Mouse (Mus musculus) CH12F3 (cell line): ENCODE results near the gene Bace2.

Experiments used
- in situ Hi-C: fragments of 300-500 bp; cut with MboI; formaldehyde crosslinking; loops from 2 replicates; pipeline ENCODE4 v1.14.3; 2020; ENCODE audit warnings: low sequenced_read_pairs

Gene Bace2

DNA sequence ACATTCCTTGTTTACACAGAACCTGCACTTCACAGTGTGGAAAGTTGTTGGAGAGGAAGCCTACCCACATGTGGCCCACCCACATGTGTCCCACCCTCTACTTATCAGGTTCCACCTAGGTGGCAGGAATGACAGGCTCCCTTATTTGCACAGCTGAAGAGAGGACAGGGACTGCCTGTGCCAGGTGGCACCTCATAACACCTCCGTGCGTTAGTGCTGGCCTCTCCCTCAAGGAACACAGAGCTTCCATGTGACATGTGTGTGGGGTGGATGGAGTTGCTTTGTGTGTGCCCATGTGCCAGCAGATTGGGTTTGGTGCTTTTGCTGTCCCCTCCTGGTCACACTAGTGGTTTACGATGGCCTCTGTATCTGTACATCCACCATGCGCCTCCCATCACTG is 43.4 kb downstream of the Bace2 start:
- in situ Hi-C loops = no loop called here

DNA sequence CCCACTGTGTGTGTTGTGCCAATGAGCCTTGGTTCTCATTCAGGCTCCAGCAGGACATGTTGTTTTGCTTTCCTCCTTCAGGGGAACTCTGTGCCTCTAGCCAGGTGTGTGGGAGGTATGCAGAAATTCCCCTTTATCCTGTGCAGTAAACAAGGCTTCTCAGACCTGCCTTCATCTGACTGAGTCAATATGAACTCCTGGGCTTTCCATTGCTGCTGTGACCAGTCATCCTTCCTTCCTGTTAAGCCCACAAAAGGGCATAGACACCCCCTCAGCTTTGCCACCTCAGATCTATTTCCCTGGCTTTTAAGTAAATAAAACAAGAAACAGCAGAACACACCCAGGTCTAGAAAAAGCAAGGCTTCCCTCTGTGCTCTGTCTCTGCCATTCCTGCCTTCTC is 45.2 kb downstream of the Bace2 start:
- in situ Hi-C loops = no loop called here

DNA sequence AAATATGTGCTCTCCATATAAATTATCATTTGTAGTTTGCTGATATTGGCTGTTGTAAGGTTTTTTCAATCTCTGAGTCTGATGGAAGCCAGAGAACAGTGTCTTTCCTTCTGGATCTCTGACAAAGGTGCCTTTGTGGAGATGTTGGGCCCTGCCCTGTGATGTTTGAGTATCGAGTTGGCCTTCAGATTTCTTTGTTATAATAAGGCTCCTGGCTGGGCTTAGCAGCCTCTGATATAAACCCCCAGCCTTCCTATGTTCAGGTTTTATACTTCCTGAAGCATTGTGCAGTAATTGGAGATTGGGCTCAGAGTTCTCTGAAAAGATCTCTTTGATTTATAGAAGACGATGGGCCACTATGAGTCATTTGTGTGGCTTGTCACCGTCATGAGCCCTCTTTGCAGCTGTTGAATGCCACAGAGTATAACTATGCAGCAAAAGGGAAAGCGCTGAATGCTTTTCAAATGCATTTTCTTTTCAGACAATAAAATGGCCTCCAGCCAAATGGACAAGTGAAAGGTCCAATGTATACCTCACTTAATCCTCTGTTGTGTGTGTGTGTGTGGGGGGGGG is 45.8 kb downstream of the Bace2 start:
- in situ Hi-C loops = no loop called here

DNA sequence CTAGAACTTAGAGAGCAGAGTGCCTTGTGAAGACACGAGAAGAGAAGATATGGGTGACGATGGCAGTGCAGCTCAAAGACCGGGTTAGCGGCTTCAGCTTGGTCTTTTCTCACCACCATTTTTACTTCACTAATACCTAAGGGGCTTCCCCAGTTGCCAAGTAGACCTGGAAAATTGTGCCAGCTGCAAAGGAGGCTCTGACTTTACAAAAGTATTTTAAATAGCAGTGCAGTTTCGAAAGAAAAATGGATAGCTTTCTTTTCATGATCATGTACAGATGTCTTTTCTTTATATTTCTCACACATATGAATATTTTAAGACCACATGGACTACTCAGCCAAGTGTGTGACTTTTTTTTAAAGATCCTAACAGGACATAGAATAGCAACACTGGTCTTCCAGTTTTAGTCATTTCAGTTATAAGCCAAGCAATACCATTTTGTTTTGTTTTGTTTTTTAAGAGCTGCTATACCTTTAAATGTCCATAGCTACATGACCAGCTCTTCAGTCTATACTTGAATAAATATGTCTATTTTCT is 49.0 kb downstream of the Bace2 start:
- in situ Hi-C loops = no loop called here

DNA sequence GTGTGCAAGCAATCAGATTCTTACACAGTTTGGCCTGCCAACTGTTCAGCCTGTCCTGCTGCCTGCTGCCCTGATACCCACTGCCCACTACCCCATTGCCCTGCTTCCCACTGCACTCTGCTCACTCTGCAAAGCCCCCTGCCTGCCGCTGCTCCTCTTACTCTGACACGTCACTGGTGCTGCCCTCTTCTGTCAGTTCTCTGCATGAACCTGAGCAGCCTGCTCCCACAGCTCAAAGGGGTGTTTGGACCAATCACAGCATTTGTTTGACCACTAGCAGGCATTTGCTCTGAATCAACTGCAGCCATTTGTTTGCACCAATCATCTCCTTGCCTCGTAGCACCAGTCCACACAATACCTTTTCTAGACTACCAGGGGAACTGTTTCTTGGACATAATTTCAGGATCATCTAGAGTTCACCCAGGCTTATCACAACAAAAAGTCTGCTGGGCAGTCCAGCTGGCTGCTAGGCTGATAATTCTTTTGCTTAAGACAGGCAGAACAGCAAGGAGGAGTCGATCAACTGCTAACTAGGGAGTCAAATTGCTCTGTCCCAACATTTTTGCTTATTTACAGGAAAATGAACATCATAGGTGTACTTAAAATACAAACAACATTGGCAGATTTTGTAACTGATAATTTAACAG is 61.5 kb downstream of the Bace2 start:
- in situ Hi-C loops = no loop called here

DNA sequence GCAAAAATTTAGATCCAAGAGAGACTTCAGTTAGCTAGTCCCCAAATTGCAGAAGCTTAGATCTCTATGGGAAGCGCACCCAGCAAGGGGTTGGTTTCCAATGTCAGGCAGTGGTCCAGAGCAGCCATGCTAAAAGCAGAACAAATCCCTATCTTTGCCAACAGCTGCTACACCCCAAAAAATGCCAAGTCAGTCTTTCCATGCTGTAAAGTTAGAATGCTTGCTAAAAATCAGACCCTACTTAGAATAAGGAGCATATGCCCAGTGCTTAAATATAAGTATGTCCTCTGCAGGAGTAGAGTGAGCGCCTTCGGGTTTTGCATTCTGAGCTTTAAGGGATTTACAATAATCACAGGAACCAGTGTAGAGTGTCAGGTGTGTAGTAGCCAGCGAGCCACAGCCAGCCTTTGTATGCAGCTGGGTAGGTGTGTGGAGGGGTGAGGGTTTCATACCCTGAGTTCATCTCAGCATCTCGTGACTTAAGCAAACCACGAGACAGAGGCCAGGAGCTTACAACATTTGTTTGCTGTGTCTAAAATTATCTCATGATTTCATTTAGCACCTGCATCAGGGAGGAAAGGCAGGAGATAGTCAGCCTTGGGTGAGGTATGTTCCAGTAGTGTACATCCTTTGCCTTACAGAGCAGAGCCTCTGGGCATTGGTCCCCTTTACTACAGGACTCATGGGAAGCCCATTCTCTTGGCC is 62.4 kb downstream of the Bace2 start:
- in situ Hi-C loops = no loop called here

DNA sequence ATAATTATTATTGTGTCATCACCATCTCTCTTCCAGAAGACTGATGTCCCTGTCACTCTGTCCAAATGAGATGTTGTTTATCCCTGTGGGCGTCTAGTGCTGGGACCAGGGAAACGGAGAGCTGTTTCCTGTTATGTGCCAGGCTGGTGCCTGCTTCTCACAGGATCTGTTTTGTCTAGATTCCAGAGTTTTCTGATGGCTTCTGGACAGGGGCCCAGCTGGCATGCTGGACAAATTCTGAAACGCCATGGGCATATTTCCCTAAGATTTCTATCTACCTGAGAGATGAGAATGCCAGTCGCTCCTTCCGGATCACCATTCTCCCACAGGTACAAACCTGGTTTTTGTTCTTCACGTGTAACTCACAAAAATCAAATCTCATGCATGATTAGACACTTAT is 65.1 kb downstream of the Bace2 start:
- in situ Hi-C loops = no loop called here

DNA sequence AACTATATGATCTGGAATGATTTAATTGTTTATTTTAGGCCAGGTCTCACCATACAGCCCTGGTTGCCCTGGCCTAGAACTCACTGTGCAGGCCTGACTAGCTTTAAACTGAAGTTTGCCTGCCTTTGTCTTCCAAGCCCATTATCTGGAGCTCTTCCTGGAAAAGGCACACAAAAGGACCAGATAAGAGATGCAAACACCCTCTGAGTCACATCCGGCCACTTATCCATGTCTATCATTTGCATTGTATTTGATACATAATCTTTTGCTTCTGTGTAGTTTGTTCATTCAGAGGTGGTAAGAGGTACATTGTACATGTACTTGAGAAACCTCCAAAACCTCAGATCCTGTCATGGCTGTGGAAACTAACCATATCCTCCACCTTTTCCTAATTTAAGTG is 67.1 kb downstream of the Bace2 start:
- in situ Hi-C loops = no loop called here

DNA sequence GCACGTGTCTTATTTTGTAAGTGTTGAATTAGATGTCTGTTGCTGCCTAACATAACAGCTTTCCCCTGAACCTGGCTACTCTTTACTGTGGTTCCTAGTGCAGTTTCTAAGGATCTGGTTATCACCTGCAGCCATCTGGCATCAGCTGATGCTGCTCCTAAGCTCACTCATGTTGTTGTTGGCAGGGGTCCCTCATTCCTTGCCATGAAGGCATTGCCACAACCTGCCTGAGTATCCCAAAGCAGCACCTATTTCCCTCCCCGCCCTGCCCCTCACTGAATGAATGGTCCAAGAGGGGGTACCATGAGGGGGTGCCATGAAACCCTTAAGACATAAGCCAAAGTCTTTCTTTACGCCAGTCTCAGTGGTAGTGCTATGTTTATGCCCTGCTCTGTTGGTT is 71.5 kb downstream of the Bace2 start:
- in situ Hi-C loops = no loop called here

DNA sequence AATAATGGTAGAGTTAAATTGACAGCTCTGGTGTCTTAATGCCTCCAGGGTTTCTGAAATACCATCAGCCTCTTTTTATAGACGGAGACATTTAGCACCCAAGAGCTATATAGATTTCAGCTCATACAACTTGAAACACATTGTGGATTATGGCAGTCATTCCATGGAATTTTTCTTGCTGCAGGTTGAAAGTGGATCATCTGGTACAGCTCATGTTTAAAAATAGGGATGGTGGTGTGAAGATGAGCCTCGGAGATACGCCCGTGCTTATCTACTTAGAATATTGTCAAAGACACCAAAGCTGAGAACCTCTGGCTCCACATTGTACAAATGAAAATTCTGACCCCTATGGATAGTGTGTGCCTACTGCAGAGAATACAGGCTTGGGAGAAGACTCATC is 73.5 kb downstream of the Bace2 start:
- in situ Hi-C loops = no loop called here

DNA sequence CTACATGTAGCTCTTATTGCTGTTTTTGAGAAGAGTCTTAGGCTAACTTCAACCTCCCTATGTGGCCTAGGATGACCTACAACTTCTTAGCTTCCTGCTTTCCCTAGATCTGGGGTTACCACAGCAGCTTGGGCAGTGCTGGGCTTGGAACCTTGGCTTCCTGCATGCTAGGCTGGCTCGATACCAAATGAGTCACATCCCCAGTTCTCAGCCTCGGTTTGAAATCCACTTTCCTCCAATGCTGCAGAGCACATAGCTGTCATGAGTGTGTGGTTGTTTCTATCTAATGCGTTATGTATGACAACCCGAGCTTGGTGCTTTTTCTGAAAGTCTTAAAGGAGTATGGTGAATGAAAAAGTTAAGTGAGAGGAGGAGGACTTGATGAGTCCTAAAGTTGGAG is 74.8 kb downstream of the Bace2 start:
- in situ Hi-C loops = no loop called here

DNA sequence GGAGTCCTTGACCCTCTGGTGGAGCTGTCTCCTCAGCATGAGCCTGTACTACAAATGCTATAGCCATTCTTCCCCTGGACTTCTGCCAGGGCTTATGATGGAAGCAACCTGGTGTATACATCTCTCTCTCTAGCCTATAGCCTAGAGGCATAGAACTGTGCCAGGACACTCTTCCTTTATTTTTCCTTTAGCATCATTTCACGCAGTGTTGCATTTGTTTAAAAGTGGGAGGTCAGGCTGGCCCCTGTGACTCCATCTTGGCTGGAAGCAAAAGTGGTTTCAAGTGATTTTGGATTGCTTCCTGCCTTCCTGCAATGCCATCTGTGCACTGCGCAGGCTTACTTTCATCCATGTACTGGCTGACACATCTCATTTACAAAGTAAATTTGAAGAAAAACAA is 77.7 kb downstream of the Bace2 start:
- in situ Hi-C loops = no loop called here

DNA sequence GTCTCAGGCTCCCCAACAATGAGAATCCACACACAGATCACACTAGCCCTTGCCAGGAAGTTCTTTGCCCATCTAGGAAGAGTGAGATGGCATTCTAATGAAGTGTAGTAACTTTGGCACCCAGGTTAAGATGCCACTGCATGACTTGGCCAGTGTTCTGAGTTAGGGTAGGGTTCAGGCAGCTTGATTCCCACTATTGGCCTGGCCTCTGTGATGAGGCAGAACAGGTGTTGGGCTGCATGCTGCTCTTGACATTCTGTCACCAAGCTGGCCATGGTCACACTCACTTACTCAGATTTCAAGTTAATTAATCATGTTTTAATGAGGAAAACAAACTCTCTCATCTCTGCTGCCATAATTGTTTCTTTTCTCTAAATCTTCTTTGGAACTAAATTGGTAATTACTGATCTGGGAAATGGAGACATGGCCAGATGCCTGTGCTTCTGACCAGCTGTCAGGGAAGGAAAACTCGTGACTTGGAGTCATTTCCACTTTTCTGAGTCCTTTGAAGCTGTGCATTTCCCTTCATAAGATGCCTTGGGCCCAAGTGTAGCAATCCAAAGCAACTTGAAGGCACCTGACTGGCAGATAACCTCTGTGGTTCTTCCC is 81.0 kb downstream of the Bace2 start:
- in situ Hi-C loops = no loop called here

DNA sequence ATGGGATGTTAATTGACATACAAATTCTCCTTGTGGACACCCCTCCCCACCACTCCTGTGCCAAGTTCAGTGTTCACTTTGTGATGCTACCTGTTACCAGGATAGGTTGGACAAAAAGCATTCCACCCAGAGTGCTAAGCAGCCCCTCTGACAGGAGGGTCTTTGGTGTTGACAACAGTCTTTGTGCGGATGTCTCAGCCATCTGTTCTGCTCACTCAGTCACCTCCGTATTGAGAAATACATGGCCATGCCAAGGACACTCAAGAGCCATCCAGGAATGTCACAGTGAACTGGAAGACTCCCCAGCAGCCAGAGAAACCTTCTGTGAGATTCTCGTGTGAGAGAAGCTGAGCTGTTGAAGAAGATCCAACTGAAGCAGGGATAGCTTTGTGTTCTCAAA is 81.6 kb downstream of the Bace2 start:
- in situ Hi-C loops = no loop called here

DNA sequence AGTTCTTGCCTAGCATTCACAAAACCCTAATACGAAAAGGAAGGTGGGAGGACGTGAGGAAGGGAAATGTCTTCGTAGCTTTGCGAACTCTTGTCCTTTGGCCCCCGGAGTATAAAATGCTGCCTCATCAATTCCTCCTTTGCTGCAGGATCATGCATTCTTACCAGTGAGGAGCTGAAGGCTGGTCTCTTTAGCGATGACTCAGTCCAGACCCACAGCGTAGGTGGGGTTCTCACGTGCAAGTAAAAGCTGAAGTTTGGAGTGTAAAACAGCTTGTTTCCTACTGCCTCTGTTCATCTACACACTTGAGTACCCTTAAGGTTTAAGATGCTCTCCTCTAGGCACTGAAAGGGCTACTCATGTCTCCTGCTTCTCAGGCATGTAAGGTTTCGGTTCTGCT is 85.4 kb downstream of the Bace2 start:
- in situ Hi-C loops = loop anchor here (10.0 kb wide), 1 partner anchor 153 kb away; no protein-coding TSS in a partner anchor

DNA sequence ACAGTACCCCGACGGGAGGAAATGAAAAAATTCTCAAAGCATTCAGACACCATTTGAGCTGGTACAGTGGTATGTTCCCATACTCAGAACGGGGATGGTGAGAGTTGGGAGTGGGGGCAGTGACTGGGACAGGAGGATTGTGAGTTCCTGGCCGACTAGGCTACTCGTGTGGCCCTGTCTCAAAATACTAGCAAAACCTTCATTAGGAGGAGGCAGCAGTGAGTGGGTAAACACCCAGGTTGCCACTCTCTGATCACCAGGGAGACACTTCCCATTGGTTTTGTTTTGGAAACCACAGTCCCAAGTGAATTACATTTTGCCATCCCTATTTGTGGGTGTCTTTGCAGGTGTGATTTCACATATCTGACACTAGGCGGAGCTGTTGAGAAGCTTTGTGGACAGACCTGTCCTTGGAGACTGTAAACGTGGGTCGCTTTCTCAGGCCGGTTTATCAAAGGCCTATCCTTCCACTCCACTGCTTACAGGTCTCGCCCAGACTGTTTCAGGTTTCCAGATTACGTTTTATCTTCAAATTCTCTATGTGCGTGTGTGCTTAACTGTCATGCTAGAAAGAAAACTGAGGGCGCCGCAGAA is 87.2 kb downstream of the Bace2 start:
- in situ Hi-C loops = loop anchor here (10.0 kb wide), 1 partner anchor 151 kb away; no protein-coding TSS in a partner anchor

DNA sequence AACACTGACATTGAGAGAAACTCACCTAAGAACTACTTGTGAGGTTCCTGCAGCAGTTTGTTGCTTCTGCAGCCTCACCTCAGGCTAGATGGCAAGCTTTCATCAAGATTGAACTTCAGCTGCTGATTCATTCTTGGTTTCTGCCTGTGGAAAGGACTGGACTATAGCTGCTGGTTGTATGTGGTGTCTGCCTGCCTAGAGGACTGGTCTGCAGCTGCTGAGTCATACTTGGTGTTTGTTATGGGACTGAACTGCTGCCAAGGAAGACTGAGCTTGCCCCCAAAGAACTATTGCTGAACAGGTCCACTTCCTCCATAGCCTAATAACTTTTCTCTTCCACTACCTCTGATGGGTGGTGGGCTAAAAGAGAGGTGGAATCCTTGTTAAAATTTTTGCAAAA is 90.8 kb downstream of the Bace2 start:
- in situ Hi-C loops = loop anchor here (10.0 kb wide), 1 partner anchor 147 kb away; no protein-coding TSS in a partner anchor

DNA sequence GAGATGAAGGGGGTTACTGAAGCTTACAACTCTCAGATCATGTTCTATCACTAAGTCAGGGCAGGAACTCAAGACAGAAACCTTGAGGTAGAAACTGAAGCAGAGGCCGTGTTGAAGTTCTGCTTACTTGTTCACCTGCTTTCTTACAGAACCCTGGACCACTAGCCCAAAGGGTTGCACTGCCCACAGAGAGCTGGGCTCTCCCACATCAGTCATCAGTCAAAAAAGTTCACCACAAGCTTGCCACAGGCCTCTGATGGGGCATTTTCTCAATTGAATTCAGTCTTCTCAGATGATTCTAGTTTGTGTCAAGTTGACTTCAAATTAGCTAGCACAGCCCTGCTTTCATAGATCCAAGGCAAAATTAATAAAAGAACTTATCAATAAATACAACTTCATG is 103.3 kb downstream of the Bace2 start:
- in situ Hi-C loops = no loop called here

DNA sequence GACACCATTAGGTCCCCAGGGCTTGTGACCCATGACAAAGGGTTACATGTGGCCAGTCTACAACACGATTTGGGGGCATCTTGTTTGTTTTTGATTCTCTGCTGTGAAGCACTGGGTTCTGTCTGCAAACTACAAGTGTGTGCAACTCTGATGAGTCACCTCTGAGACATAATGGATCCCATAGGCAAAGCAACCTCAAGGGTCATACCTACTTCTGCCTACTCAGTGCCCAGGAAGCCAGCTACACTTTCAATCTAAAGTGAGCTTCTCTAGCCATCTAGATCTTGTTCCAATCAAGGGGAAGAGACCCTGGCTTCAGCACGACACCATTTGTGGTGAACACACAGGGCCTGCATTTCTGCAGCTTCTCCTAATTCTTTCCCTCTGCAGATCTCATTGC is 104.7 kb downstream of the Bace2 start:
- in situ Hi-C loops = no loop called here

DNA sequence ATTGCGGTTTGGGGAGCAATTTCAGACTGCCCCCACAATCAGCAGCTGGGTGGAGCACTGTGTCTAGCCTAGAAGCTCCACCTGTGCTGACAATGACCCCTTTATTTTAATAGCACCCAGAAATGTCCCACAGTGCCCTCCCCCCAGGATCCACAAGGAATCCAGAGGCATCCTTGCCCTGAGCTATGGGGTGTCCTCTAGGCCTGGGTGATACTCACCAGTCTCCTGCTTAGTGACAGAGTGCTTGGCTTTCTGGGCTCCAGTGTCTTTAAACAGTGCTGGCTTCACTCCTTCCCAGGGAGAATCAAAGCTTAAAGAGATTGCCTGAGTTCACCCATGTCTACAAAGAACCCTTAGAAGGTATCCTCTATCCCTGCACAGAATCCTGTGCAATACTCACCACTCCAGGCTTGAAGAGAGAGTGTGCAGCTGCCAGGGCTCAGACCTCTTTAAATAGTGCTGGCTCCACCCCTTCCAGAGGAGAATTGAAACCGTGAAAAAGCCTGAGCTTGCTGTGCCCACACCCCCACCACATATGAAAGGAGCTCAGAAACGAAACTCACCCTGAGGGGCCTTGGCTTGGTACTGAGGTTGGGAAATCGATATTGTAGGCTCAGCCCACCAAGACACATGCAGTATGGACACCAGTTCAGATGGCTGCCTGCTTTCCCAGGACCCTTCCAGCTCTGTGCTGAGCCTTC is 106.1 kb downstream of the Bace2 start, which contains the start of gene Mx1:
Mx1 (minus strand) TSS at position 427 of the 701 bp plus-strand sequence.
- in situ Hi-C loops = no loop called here
